ENCODE assay signal across 26 mouse cellular contexts in genomic region chr17:27029431-27029830, GRCm38 (mm10). TPM values are rescaled to one million over a fixed set of nuclear protein-coding genes. Genes with fewer than 3 reads are reported as not detected.
DNase-seq lines count a peak whose midpoint lies in the region; ATAC-seq and TF ChIP-seq lines count a peak whose summit lies in the region.
"Had no signal": no experiment of that assay in that cellular context is flagged by ENCODE, and none has a peak within 500 bp of the region (broad histone marks: within the 10 kb centered on the region; RNA-seq: fewer than 3 reads in every experiment).

No protein-coding gene starts in this region.

- peaks cover 38% of the 10 kb centered on the region for H3K4me1 ChIP-seq in forebrain, embryonic 10.5 days
- H3K4me1 ChIP-seq in forebrain, postnatal 0 days (ENCODE audit: insufficient read depth), result peaks cover 6% of the 10 kb centered on the region; the same call in 1 of the 2 replicates
- H3K4me1 ChIP-seq in kidney, embryonic 15.5 days, result peaks cover 26% of the 10 kb centered on the region
- peaks cover 18% of the 10 kb centered on the region for H3K4me1 ChIP-seq in testis, adult 2 months (ENCODE audit: control insufficient read depth, insufficient read depth, low read length)
- peaks cover 39% of the 10 kb centered on the region for H3K4me1 ChIP-seq in embryonic facial prominence, embryonic 10.5 days

- H3K9ac ChIP-seq in forebrain, postnatal 0 days, result no peak overlapping the region
- H3K9ac ChIP-seq in kidney, embryonic 15.5 days, result no peak overlapping the region

- H3K36me3 ChIP-seq in forebrain, embryonic 10.5 days (replicated peaks), result peaks cover 21% of the 10 kb centered on the region
- H3K36me3 ChIP-seq in forebrain, postnatal 0 days (ENCODE audit: insufficient read depth), result peaks cover 17% of the 10 kb centered on the region
- peaks cover 20% of the 10 kb centered on the region for H3K36me3 ChIP-seq in kidney, embryonic 15.5 days
- peaks cover 3% of the 10 kb centered on the region for H3K36me3 ChIP-seq in testis, adult 2 months (ENCODE audit: control insufficient read depth, insufficient read depth, low read length)
- peaks cover 21% of the 10 kb centered on the region for H3K36me3 ChIP-seq in embryonic facial prominence, embryonic 10.5 days (replicated peaks)

- H3K4me3 ChIP-seq in forebrain, embryonic 10.5 days, result no peak overlapping the region
- no peak overlapping the region for H3K4me3 ChIP-seq in forebrain, postnatal 0 days (ENCODE audit: low read depth, low read length)
- H3K4me3 ChIP-seq in kidney, embryonic 15.5 days (replicated peaks), result no peak overlapping the region
- H3K4me3 ChIP-seq in testis, adult 2 months (ENCODE audit: control insufficient read depth, low read depth, low read length), result peak overlapping the region; percentile 87
- no peak overlapping the region for H3K4me3 ChIP-seq in embryonic facial prominence, embryonic 10.5 days
- H3K4me3 ChIP-seq: heart, embryonic 13.5 days had no signal

- TF ChIP-seq CTCF in forebrain, postnatal 0 days (IDR thresholded peaks at IDR 0.05; ENCODE audit: low read depth), result no peak
- TF ChIP-seq CTCF in testis, adult 2 months (IDR thresholded peaks at IDR 0.05; ENCODE audit: control insufficient read depth, insufficient read depth, insufficient replicate concordance, low read depth, low read length), result no peak

- no peaks in the 10 kb centered on the region for H3K9me3 ChIP-seq in forebrain, embryonic 10.5 days
- no peaks in the 10 kb centered on the region for H3K9me3 ChIP-seq in forebrain, postnatal 0 days (ENCODE audit: low read length)
- no peaks in the 10 kb centered on the region for H3K9me3 ChIP-seq in kidney, embryonic 15.5 days (replicated peaks)
- H3K9me3 ChIP-seq in embryonic facial prominence, embryonic 10.5 days, result no peaks in the 10 kb centered on the region
- H3K9me3 ChIP-seq: embryonic facial prominence, embryonic 15.5 days; heart, embryonic 13.5 days; liver, embryonic 15.5 days; lung, embryonic 15.5 days had no signal

- no peak overlapping the region for H3K4me2 ChIP-seq in forebrain, postnatal 0 days (ENCODE audit: low read depth)
- H3K4me2 ChIP-seq in kidney, embryonic 15.5 days, result no peak overlapping the region
- H3K4me2 ChIP-seq: midbrain, embryonic 11.5 days had no signal

- 88% methylated on average over 14 of the region's 14 CpGs for WGBS in forebrain, embryonic 10.5 days
- 87% methylated on average over 9 of the region's 14 CpGs for WGBS in forebrain, postnatal 0 days
- WGBS in kidney, embryonic 15.5 days, result 89% methylated on average over 14 of the region's 14 CpGs
- 86% methylated on average over 14 of the region's 14 CpGs for WGBS in embryonic facial prominence, embryonic 10.5 days

- TF ChIP-seq POLR2A in testis, adult 2 months (IDR thresholded peaks at IDR 0.05; ENCODE audit: control insufficient read depth, low read depth, low read length), result no peak

- peak overlapping the region; percentile 94; the same call in 1 of the 2 replicates for H3K27ac ChIP-seq in forebrain, embryonic 10.5 days
- no peak overlapping the region for H3K27ac ChIP-seq in forebrain, postnatal 0 days (ENCODE audit: low read depth, low read length)
- no peak overlapping the region for H3K27ac ChIP-seq in kidney, embryonic 15.5 days
- H3K27ac ChIP-seq in testis, adult 2 months (ENCODE audit: control insufficient read depth, insufficient read depth, low read depth, low read length), result peak overlapping the region; percentile 64
- peak overlapping the region; percentile 96; the same call in 1 of the 2 replicates for H3K27ac ChIP-seq in embryonic facial prominence, embryonic 10.5 days (replicated peaks)
- H3K27ac ChIP-seq: hindbrain, embryonic 14.5 days had no signal

- H3K27me3 ChIP-seq in forebrain, embryonic 10.5 days (ENCODE audit: poor library complexity, severe bottlenecking), result no peaks in the 10 kb centered on the region
- H3K27me3 ChIP-seq in forebrain, postnatal 0 days (ENCODE audit: insufficient read depth, low read length), result no peaks in the 10 kb centered on the region
- no peaks in the 10 kb centered on the region for H3K27me3 ChIP-seq in kidney, embryonic 15.5 days
- H3K27me3 ChIP-seq in testis, adult 2 months (ENCODE audit: control insufficient read depth, insufficient read depth, low read length), result no peaks in the 10 kb centered on the region
- H3K27me3 ChIP-seq in embryonic facial prominence, embryonic 10.5 days (replicated peaks; ENCODE audit: low read depth, poor library complexity, severe bottlenecking), result no peaks in the 10 kb centered on the region
- H3K27me3 ChIP-seq: embryonic facial prominence, embryonic 15.5 days; heart, embryonic 13.5 days; liver, embryonic 15.5 days; lung, embryonic 15.5 days; Patski had no signal

- no peak for ATAC-seq in forebrain, postnatal 0 days
- no peak for ATAC-seq in kidney, embryonic 15.5 days (replicated peaks; ENCODE audit: low FRiP score)
- ATAC-seq: intestine, postnatal 0 days; midbrain, embryonic 16.5 days; Patski had no signal

- no peak for DNase-seq in forebrain, embryonic 10.5 days (ENCODE audit: extremely low spot score, low spot score)
- DNase-seq in forebrain, postnatal 0 days, result no peak
- DNase-seq in kidney, postnatal 10 days, result peak; percentile 22
- no peak for DNase-seq in testis, postnatal 14 days (ENCODE audit: low spot score)
- DNase-seq in embryonic facial prominence, embryonic 10.5 days (ENCODE audit: low spot score), result no peak
- DNase-seq in ovary, adult 18-20 months (ENCODE audit: low spot score), result no peak
- DNase-seq: adrenal gland, postnatal 14 days; B cell, adult 2 months; cerebellum, adult 2 months; gastrocnemius, adult 2 months; heart, postnatal 10 days; layer of hippocampus, adult 9-11 months; lung, postnatal 36 days; right cerebral cortex, adult 18-20 months; spleen, adult 18-20 months had no signal

RNA-seq across cellular contexts. Expression of gene Bak1, which starts 0.6 kb away (rescaled TPM):
- 3.1 and 3.4 TPM in 2 replicates for polyA plus RNA-seq in forebrain, embryonic 10.5 days (2016; fragmentation: Nextera tagmentation; extraction: Ambion mirVana)
- total RNA-seq in forebrain, postnatal 0 days (2014; rRNA removed), result 36.5 and 48.1 TPM in 2 replicates
- 2.5 and 3.5 TPM in 2 replicates for polyA plus RNA-seq in forebrain, postnatal 0 days (2015; fragmentation: Nextera tagmentation; extraction: Ambion mirVana)
- polyA plus RNA-seq in kidney, embryonic 15.5 days (2015; fragmentation: Nextera tagmentation; extraction: Ambion mirVana), result 7.1 and 8.5 TPM in 2 replicates
- 14.3 and 18.3 TPM in 2 replicates for polyA plus RNA-seq in testis, adult 2 months (2012; rRNA removed)
- 2.8 and 3.3 TPM in 2 replicates for polyA plus RNA-seq in embryonic facial prominence, embryonic 10.5 days (2016; fragmentation: Nextera tagmentation; extraction: Ambion mirVana)

RNA-seq across cellular contexts. Expression of gene Itpr3, which starts 27.7 kb away (rescaled TPM):
- 1.6 TPM in 2 replicates for polyA plus RNA-seq in forebrain, embryonic 10.5 days (2016; fragmentation: Nextera tagmentation; extraction: Ambion mirVana)
- 1.8 and 2.9 TPM in 2 replicates for total RNA-seq in forebrain, postnatal 0 days (2014; rRNA removed)
- polyA plus RNA-seq in forebrain, postnatal 0 days (2015; fragmentation: Nextera tagmentation; extraction: Ambion mirVana), result 0.30 TPM in 2 replicates
- 7.4 and 8.3 TPM in 2 replicates for polyA plus RNA-seq in kidney, embryonic 15.5 days (2015; fragmentation: Nextera tagmentation; extraction: Ambion mirVana)
- polyA plus RNA-seq in testis, adult 2 months (2012; rRNA removed), result 32.7 and 34.2 TPM in 2 replicates
- polyA plus RNA-seq in embryonic facial prominence, embryonic 10.5 days (2016; fragmentation: Nextera tagmentation; extraction: Ambion mirVana), result 2.3 and 4.0 TPM in 2 replicates

RNA-seq across cellular contexts. Expression of gene Zbtb9, which starts 56.5 kb away (rescaled TPM):
- 17.5 and 20.1 TPM in 2 replicates for polyA plus RNA-seq in forebrain, embryonic 10.5 days (2016; fragmentation: Nextera tagmentation; extraction: Ambion mirVana)
- 20.9 and 22.5 TPM in 2 replicates for total RNA-seq in forebrain, postnatal 0 days (2014; rRNA removed)
- polyA plus RNA-seq in forebrain, postnatal 0 days (2015; fragmentation: Nextera tagmentation; extraction: Ambion mirVana), result 4.2 and 6.8 TPM in 2 replicates
- polyA plus RNA-seq in kidney, embryonic 15.5 days (2015; fragmentation: Nextera tagmentation; extraction: Ambion mirVana), result 18.4 and 20.0 TPM in 2 replicates
- polyA plus RNA-seq in testis, adult 2 months (2012; rRNA removed), result 9.8 and 11.9 TPM in 2 replicates
- 20.1 and 20.6 TPM in 2 replicates for polyA plus RNA-seq in embryonic facial prominence, embryonic 10.5 days (2016; fragmentation: Nextera tagmentation; extraction: Ambion mirVana)

Comparison
In these comparisons a context has a peak if more than half of its experiments do, and no peak if none do; other contexts are left out.
1. H3K27ac ChIP-seq: peak in forebrain, embryonic 10.5 days (single experiment), testis, adult 2 months (single experiment) and embryonic facial prominence, embryonic 10.5 days (single experiment); none in forebrain, postnatal 0 days (single experiment) and kidney, embryonic 15.5 days (single experiment).